Mouse (Mus musculus): ENCODE measurements around the gene Sgo1.

- TF ChIP-seq CTCF (IDR thresholded peaks at IDR 0.05; ENCODE audit: borderline replicate concordance, control insufficient read depth, extremely low read depth, insufficient read depth, low read length, poor library complexity) (no peak), POLR2A (IDR thresholded peaks at IDR 0.05; ENCODE audit: control insufficient read depth, extremely low read depth, insufficient read depth, low read length, poor library complexity) (no peak)
These were observed 61.0 kb downstream of the Sgo1 start for GRCm38 (mm10) chr17:53628131-53628530.
